Mouse (Mus musculus) left cerebral cortex, adult 6 months (tissue): ENCODE results near the gene Mageb4. TPM values are rescaled to one million over a fixed set of nuclear protein-coding genes. Genes with fewer than 3 reads are reported as not detected.

Experiments used
- long read RNA-seq, 2 experiments: library from polyadenylated mRNA; unstranded; transcript quantifications; one replicate each; pipeline ENCODE4 v2.0.0; 2019 to 2020
- polyA plus RNA-seq: library from polyadenylated mRNA; unstranded; fragments of <200 nt; fragmentation: Nextera tagmentation; gene quantifications from 2 replicates; pipeline ENCODE4 v1.2.3, GENCODE M21; 2021

Gene Mageb4
- not detected in 2 replicates for polyA plus RNA-seq
- long read RNA-seq, experiment 1 = 0 reads
- long read RNA-seq, experiment 2 = 0 reads

DNA sequence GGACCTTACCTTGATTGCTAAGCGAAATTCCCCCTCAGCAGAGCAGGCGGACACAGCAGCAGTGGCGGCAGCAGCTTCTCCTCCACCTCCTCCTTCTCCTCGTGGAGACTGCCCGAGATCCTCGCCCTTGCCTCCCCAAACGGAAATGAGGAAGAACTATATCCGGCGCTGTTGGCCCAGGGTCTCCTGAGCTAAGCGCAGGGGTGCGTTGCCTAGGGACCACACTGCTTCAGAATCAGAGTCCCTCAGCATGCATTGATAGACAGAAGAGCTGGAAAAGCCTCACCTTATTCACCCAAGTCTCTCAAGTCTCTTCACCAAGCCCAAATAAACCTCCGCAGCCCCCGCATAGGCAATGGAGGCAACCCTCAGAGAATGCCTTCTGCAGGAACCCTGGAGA is at the start of gene Mageb4:
Mageb4 (minus strand) TSS at position 101 of the 400 bp plus-strand sequence.

Other genes starting within 250 kb of the Mageb4 start
- gene Nr0b1, start 113.3 kb downstream of the Mageb4 start, polyA plus RNA-seq = 0.11 TPM in 1 of 2 replicates, not detected in the other